Mouse (Mus musculus) neural tube, embryonic 10.5 days (tissue): ENCODE data around the gene Mcfd2.
"Not testable (repeated sequence)": the region's sequence is repeated elsewhere in the genome, so short reads cannot be mapped to it uniquely, and the experiment has no call there.

Experiments
- DNase-seq: peaks from one replicate; pipeline ENCODE4 v3.0.0-alpha.2; 2017; ENCODE audit warnings: low spot score; ENCODE audit errors: extremely low spot score

The Mcfd2 gene

GRCm38 (mm10) chr17:87265792-87266186, at the start of gene Mcfd2:
Gene Mcfd2 (minus strand): TSS chr17:87265935.
- DNase-seq: peak; percentile 99

GRCm38 (mm10) chr17:87315021-87315531, 49.3 kb upstream of the Mcfd2 start:
- DNase-seq: peak; percentile 92

- DNase-seq: no peak
Measured at GRCm38 (mm10) chr17:87314530-87314946, 48.8 kb upstream of the Mcfd2 start.

GRCm38 (mm10) chr17:87314121-87314520, 48.4 kb upstream of the Mcfd2 start:
- no peak for DNase-seq

- DNase-seq: no peak
Measured at GRCm38 (mm10) chr17:87312924-87313870, 47.5 kb upstream of the Mcfd2 start.

GRCm38 (mm10) chr17:87312351-87312750, 46.6 kb upstream of the Mcfd2 start:
- no peak for DNase-seq

- DNase-seq: no peak
Measured at GRCm38 (mm10) chr17:87310497-87310896, 44.8 kb upstream of the Mcfd2 start.

- no peak for DNase-seq
Measured at GRCm38 (mm10) chr17:87309073-87309788, 43.5 kb upstream of the Mcfd2 start.

- DNase-seq: no peak
Measured at GRCm38 (mm10) chr17:87306746-87307145, 41.0 kb upstream of the Mcfd2 start.

- no peak for DNase-seq
Measured at GRCm38 (mm10) chr17:87305065-87305464, 39.3 kb upstream of the Mcfd2 start.

GRCm38 (mm10) chr17:87304151-87304894, 38.6 kb upstream of the Mcfd2 start:
- DNase-seq: no peak

- DNase-seq: no peak
Measured at GRCm38 (mm10) chr17:87302014-87302794, 36.5 kb upstream of the Mcfd2 start.

GRCm38 (mm10) chr17:87301607-87302006, 35.9 kb upstream of the Mcfd2 start:
- not testable (repeated sequence) for DNase-seq

GRCm38 (mm10) chr17:87300340-87300739, 34.6 kb upstream of the Mcfd2 start:
- DNase-seq: no peak

GRCm38 (mm10) chr17:87298944-87299343, 33.2 kb upstream of the Mcfd2 start:
- DNase-seq: no peak

GRCm38 (mm10) chr17:87296701-87297100, 31.0 kb upstream of the Mcfd2 start:
- not testable (repeated sequence) for DNase-seq

- DNase-seq: no peak
Measured at GRCm38 (mm10) chr17:87295738-87296137, 30.0 kb upstream of the Mcfd2 start.

GRCm38 (mm10) chr17:87293125-87293524, 27.4 kb upstream of the Mcfd2 start:
- DNase-seq: no peak

- no peak for DNase-seq
Measured at GRCm38 (mm10) chr17:87291782-87292181, 26.0 kb upstream of the Mcfd2 start.

GRCm38 (mm10) chr17:87291037-87291436, 25.3 kb upstream of the Mcfd2 start:
- no peak for DNase-seq

GRCm38 (mm10) chr17:87289367-87289766, 23.6 kb upstream of the Mcfd2 start:
- no peak for DNase-seq
